Mouse (Mus musculus): ENCODE results near the gene Gm20388.

The Gm20388 gene

GRCm38 (mm10) chr8:122330446-122331133 lies 2419.9 kb downstream of the Gm20388 start:
- intact Hi-C loops (cut with DNase I), result loop anchor here (5.0 kb wide), 1 partner anchor 37 kb away; no protein-coding TSS in a partner anchor

DNA sequence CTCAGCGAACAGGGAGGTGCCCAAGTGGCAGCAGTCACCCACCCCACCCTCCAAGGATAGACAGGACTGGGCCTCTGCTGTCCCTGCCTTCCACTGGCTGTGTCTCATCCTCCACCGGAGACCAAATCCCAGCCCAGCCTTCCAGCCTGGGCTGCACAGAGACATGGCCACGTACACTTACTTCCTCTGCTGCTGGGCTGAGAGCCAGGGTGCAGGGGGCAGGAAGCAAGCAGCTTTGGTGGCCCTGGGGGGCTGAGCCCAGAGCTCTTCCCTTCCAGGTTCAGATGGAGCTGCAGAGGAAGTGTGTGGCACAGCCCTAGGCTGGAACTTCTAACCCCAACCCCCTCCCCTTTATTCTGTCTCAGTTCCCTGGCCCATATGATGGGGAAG lies 2420.5 kb downstream of the Gm20388 start:
- intact Hi-C loops (cut with DNase I), result loop anchor here (5.0 kb wide), 1 partner anchor 36 kb away; no protein-coding TSS in a partner anchor

- intact Hi-C loops (cut with DNase I), result loop anchor here (1.0 to 5.0 kb wide), 3 partner anchors 34 to 355 kb away; no protein-coding TSS in a partner anchor
Observed at GRCm38 (mm10) chr8:122332753-122333506, 2422.3 kb downstream of the Gm20388 start.

GRCm38 (mm10) chr8:122333531-122333930 lies 2422.9 kb downstream of the Gm20388 start:
- intact Hi-C loops (cut with DNase I), result loop anchor here (1.0 to 5.0 kb wide), 3 partner anchors 34 to 355 kb away; no protein-coding TSS in a partner anchor

DNA sequence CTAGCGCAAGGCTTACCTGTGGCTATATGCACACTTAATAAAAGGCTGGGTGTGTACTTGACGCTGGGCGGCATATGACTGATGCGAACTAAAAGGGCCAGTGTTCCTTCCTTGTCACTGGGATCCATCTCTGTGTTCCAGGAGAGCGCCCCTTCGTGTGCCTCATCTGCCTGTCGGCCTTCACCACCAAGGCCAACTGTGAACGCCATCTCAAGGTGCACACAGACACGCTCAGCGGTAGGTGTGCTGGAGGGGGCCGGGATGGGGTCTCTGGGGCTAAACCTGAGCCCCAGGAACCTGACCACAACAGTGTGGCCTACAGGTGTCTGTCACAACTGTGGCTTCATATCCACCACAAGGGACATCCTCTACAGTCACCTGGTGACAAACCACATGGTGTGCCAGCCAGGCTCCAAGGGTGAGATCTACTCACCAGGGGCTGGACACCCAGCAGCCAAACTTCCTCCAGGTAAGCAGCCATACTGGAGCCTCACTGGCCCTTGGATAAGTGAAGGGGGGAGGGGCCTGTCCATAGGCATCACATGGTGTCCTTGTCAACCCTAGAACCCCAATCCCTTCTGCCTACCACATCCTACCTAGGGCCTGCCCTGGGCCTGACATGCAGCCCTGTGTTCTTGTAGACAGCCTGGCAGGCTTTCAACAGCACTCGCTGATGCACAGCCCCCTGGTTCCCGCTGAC lies 2424.3 kb downstream of the Gm20388 start:
- intact Hi-C loops (cut with DNase I), result loop anchor here (5.0 kb wide), 1 partner anchor 32 kb away; no protein-coding TSS in a partner anchor

GRCm38 (mm10) chr8:122335638-122336250 lies 2425.1 kb downstream of the Gm20388 start:
- intact Hi-C loops (cut with DNase I), result no loop called here

- intact Hi-C loops (cut with DNase I), result no loop called here
Observed at GRCm38 (mm10) chr8:122336251-122336910, 2425.7 kb downstream of the Gm20388 start.

DNA sequence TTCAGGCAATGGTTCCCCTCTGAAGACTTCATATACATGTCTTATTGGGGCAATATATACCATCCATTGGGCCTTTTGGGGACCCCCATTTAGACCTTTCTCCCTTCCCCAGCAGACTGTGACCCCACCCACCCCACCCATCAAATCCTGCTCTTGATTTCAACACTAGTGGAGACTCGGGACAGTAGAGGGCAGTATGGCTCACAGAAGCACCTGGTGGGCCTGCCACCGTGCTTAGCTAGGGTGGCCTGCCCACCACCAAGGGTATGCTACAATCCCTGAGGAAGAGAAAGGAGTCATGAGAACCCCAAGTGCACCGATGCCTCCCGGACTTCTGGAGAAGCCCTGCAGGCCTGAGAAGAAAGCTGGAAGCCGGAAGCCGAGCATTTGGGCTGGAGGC lies 2428.2 kb downstream of the Gm20388 start:
- intact Hi-C loops (cut with DNase I), result no loop called here

GRCm38 (mm10) chr8:122340761-122341160 lies 2430.1 kb downstream of the Gm20388 start:
- intact Hi-C loops (cut with DNase I), result no loop called here

DNA sequence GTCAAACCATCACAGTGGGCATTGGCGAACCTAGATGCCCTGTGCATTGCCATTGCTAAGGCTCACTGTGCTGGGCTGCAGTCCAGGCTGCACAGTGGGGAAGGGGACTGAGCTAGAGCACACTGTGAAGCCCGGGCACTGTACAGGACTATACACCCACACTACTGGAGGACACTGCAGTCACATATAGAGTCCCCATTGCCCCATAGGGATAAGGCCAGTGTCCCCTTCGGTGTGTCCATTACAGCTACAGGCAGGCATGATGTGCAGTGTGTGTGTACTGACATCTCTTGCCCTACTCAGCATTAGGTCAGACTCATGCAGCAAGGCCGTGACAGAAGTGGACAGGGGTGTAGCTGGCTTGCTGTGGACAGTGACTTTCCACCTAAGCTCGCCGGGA lies 2431.1 kb downstream of the Gm20388 start:
- intact Hi-C loops (cut with DNase I), result no loop called here

- intact Hi-C loops (cut with DNase I), result no loop called here
Observed at GRCm38 (mm10) chr8:122342362-122342761, 2431.7 kb downstream of the Gm20388 start.

- intact Hi-C loops (cut with DNase I), result no loop called here
Observed at GRCm38 (mm10) chr8:122342806-122343209, 2432.2 kb downstream of the Gm20388 start.

GRCm38 (mm10) chr8:122343341-122343740 lies 2432.7 kb downstream of the Gm20388 start:
- intact Hi-C loops (cut with DNase I), result no loop called here

GRCm38 (mm10) chr8:122343758-122344157 lies 2433.1 kb downstream of the Gm20388 start:
- intact Hi-C loops (cut with DNase I), result no loop called here

- intact Hi-C loops (cut with DNase I), result no loop called here
Observed at GRCm38 (mm10) chr8:122344219-122344618, 2433.6 kb downstream of the Gm20388 start.

GRCm38 (mm10) chr8:122345181-122346095 lies 2434.8 kb downstream of the Gm20388 start:
- intact Hi-C loops (cut with DNase I), result no loop called here

DNA sequence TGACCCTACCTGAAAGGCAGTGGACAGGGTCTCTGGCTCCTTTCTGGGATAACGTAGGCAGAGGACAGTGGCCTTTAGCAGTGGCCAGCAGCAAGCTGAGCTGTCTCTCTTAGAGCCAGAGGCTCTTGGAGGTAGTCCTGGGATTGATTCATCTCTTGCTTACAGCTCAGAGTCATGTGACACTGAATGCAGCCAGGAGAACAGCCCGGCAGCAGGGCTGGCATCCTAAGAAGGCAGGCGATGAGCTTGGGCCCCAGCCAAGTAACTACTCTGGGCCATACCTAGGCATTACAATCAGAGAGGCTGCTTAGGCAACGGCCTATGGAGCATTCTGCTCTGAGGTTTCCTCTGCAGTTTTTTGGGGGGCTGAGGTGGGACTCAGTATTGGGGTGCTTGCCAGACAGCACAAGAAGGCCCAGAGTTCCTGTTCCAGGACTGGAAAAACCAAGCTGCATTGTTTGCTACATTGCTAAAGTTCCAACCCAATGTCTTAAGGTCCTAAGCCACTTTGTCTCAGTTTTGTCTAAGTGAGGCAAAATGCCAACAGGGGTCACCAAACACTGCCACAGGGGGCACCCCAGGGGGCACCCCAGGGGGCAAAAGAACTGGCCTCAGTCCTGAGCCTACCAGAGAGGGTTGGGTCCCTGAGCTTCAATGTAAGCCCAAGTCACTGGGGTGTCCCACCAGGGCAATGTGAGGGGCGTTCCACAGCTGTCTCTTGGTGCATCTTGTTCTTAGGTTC lies 2437.3 kb downstream of the Gm20388 start:
- intact Hi-C loops (cut with DNase I), result no loop called here

DNA sequence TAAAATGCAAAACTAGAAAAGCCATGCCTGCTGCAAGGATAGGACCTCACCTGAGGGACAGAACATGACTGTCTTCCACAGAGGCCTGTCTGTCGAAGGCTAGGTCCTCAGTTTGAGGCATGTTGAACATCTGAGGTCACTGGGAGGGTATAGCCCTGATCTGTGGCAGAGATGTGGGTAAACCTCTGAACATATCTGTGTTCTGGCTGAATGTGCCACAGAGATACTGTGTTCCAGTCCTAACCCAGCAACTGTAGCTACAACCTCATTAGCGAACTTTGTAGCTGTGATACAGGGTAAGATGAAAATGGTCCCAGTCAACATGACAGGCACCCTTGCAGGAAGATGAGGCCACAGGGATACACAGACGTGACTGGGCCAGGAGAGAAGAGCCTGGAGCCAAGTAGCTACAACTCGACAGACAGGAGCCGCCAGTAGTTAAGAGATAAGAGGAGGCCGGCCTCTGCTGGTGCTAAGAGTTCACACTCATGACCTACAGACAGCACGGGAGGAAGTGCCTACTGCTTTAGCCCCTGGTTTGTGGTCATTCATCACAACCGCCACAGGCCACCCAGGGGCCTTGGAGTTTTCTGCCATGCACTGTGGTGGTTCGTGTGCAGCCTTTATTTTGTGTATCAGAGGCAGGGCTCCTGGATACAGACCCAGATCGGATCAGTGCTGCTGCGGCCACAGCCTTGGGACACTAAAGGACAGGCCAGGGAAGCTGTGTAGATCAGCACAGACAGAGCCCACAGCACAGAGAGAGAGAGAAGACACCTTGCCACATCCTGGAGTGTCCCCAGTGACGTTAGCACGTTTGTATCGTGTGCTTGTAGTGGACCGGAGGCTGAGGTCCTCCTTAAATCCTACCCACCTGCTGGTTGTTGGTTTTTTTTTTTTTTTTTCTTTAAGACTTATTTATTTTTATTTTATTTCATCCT lies 2439.0 kb downstream of the Gm20388 start:
- intact Hi-C loops (cut with DNase I), result no loop called here

All from adrenal gland (tissue).